In the genomic region with DNA sequence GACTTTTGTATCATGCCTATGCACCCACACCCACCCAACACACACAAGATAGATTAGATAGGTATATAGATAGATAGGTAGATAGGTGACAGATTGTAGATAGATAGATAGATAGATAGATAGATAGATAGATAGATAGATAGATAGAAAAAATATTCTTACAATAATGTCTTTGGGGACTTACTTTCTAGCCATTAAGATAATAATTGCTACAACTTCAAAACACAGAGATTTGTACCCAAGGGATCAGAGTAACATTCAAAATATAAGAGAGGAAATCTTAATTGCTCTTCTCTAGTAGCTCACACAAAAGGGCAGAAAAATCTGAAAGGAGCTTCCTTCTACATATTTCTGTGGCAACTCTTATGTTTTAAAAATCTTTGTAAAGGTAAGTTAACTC, we compare ENCODE assay signal across 27 mouse cellular contexts. TPM values are rescaled to one million over a fixed set of nuclear protein-coding genes. Genes with fewer than 3 reads are reported as not detected.
DNase-seq lines count a peak whose midpoint lies in the region; TF ChIP-seq lines count a peak whose summit lies in the region.
"Had no signal": no experiment of that assay in that cellular context is flagged by ENCODE, and none has a peak within 500 bp of the region (broad histone marks: within the 10 kb centered on the region; RNA-seq: fewer than 3 reads in every experiment).

Gene Olfr967, plus strand, starts transcription at position 301 of the 400 bp plus-strand sequence.

- no peaks in the 10 kb centered on the region for H3K4me1 ChIP-seq in cortical plate, adult 2 months (ENCODE audit: control insufficient read depth, insufficient read depth, low read length)

- DNase-seq in layer of hippocampus, adult 2 months (ENCODE audit: low spot score in 2 of 2), result no peak
- no peak for DNase-seq in layer of hippocampus, postnatal 25 days (ENCODE audit: extremely low spot score in 1 of 2, low spot score in 1 of 2)
- DNase-seq in left cerebral cortex, adult 2 months (ENCODE audit: extremely low spot score in 1 of 2, low spot score in 2 of 2), result no peak
- DNase-seq in left cerebral cortex, postnatal 14 days (ENCODE audit: low spot score in 2 of 2), result no peak
- no peak for DNase-seq in gastrocnemius, postnatal 4 days (ENCODE audit: low spot score in 2 of 2)
- DNase-seq: adrenal gland, adult 2 months; adrenal gland, adult 8-10 months; adrenal gland, postnatal 10 days; adrenal gland, postnatal 14 days; adrenal gland, postnatal 25 days; adrenal gland, postnatal 36 days; B cell, adult 2 months; cerebellum, adult 11 months; cerebellum, adult 11-12 months; cerebellum, adult 18-20 months had no signal

- H3K4me3 ChIP-seq in layer of hippocampus, adult 2 months, result no peak within 1 kb of the TSS
- no peak within 1 kb of the TSS for H3K4me3 ChIP-seq in left cerebral cortex, adult 2 months
- no peak within 1 kb of the TSS for H3K4me3 ChIP-seq in cortical plate, adult 2 months (ENCODE audit: insufficient read depth, low read length)

- no peak for TF ChIP-seq CTCF in layer of hippocampus, adult 2 months (conservative IDR thresholded peaks at IDR 0.05)
- no peak for TF ChIP-seq CTCF in left cerebral cortex, adult 2 months (IDR thresholded peaks at IDR 0.05)
- TF ChIP-seq CTCF in cortical plate, adult 2 months (IDR thresholded peaks at IDR 0.05; ENCODE audit: extremely low read depth, insufficient read depth, low read length), result no peak

- TF ChIP-seq POLR2A in cortical plate, adult 2 months (IDR thresholded peaks at IDR 0.05; ENCODE audit: extremely low read depth, insufficient read depth, low read length), result no peak

- intact Hi-C loops in left cerebral cortex, adult 2 months (cut with DNase I), result no loop called here
- intact Hi-C loops in left cerebral cortex, postnatal 14 days (cut with DNase I), result no loop called here

- H3K27ac ChIP-seq in layer of hippocampus, adult 2 months, result peak within 1 kb of the TSS; percentile 44; the same call in 1 of the 2 replicates
- peak within 1 kb of the TSS; percentile 12; the same call in 1 of the 2 replicates for H3K27ac ChIP-seq in left cerebral cortex, adult 2 months
- peak within 1 kb of the TSS; percentile 77; the same call in 1 of the 2 replicates for H3K27ac ChIP-seq in cortical plate, adult 2 months (ENCODE audit: insufficient read depth, low read length)

RNA-seq across cellular contexts. Expression of gene Olfr967, which starts in this region (rescaled TPM):
- under 1 TPM in 1 of 2 experiments, not detected in 1; 0.41 TPM for total RNA-seq in layer of hippocampus, adult 2 months (2021)
- not detected for total RNA-seq in layer of hippocampus, postnatal 25 days (2021)
- not detected for total RNA-seq in left cerebral cortex, adult 2 months (2021)
- not detected for total RNA-seq in left cerebral cortex, postnatal 14 days (2021)
- not detected in 2 replicates for polyA plus RNA-seq in cortical plate, adult 2 months (2012; rRNA removed)
- not detected for total RNA-seq in gastrocnemius, postnatal 4 days (2021)
- total RNA-seq: adrenal gland, adult 18-20 months; adrenal gland, adult 2 months; adrenal gland, adult 8-10 months; adrenal gland, postnatal 10 days; adrenal gland, postnatal 14 days; adrenal gland, postnatal 25 days; adrenal gland, postnatal 36 days; adrenal gland, postnatal 4 days; CH12.LX; ES-E14; MEL had no signal
- polyA plus RNA-seq: activated CD4-positive, CD25-positive, alpha-beta regulatory T cell, adult 4 months; adrenal gland, adult 2 months; brain, embryonic 14.5 days; C2C12; CD4-positive, CD25-positive, alpha-beta regulatory T cell, adult 4 months; G1E; Patski had no signal

Comparison
In these comparisons a context has a peak if more than half of its experiments do, and no peak if none do; other contexts are left out.
1. H3K27ac ChIP-seq: peak in every context shown above with its lines; median percentile 77 in cortical plate, adult 2 months; 44 in layer of hippocampus, adult 2 months; 12 in left cerebral cortex, adult 2 months.